Mouse (Mus musculus): ENCODE results near the gene Ecpas. TPM values are rescaled to one million over a fixed set of nuclear protein-coding genes. Genes with fewer than 3 reads are reported as not detected.

The Ecpas gene
- 10.4 and 11.4 TPM in 2 replicates for polyA plus RNA-seq (2012; rRNA removed)

GRCm38 (mm10) chr4:58912629-58913335 is at the start of gene Ecpas:
Gene Ecpas, minus strand, starts transcription at chr4:58912749.
- Histone ChIP-seq H3K36me3 (ENCODE audit: control insufficient read depth, insufficient read depth, low read length) (no peaks in the 10 kb centered on the region), H3K27ac (ENCODE audit: insufficient read depth, low read depth, low read length) (peak within 1 kb of the TSS; percentile 78)
- WGBS, result 4% methylated on average over 43 of the region's 43 CpGs

GRCm38 (mm10) chr4:58961719-58962118 is 49.2 kb upstream of the Ecpas start:
- Histone ChIP-seq H3K36me3 (ENCODE audit: control insufficient read depth, insufficient read depth, low read length) (no peaks in the 10 kb centered on the region), H3K4me1 (ENCODE audit: control insufficient read depth, insufficient read depth, low read length) (no peaks in the 10 kb centered on the region), H3K27me3 (replicated peaks; ENCODE audit: control insufficient read depth, insufficient read depth, low read length) (no peaks in the 10 kb centered on the region), H3K4me3 (ENCODE audit: insufficient read depth, low read depth, low read length) (no peak overlapping the region), H3K27ac (ENCODE audit: insufficient read depth, low read depth, low read length) (no peak overlapping the region)
- 90% methylated on average over 15 of the region's 15 CpGs for WGBS
- DNase-seq, result no peak
- TF ChIP-seq CTCF (conservative IDR thresholded peaks at IDR 0.05; ENCODE audit: insufficient read depth, insufficient read length, low read depth, low read length) (no peak), POLR2A (IDR thresholded peaks at IDR 0.05; ENCODE audit: low read depth, low read length) (no peak)

More at GRCm38 (mm10) chr4:58912629-58913335, at the start of gene Ecpas:
- peak; percentile 89 for DNase-seq
- Histone ChIP-seq H3K4me1 (ENCODE audit: control insufficient read depth, insufficient read depth, low read length) (peaks cover 3% of the 10 kb centered on the region; the same call in 1 of the 2 replicates), H3K27me3 (replicated peaks; ENCODE audit: control insufficient read depth, insufficient read depth, low read length) (no peaks in the 10 kb centered on the region), H3K4me3 (ENCODE audit: insufficient read depth, low read depth, low read length) (peak within 1 kb of the TSS; percentile 68)
- TF ChIP-seq CTCF (conservative IDR thresholded peaks at IDR 0.05; ENCODE audit: insufficient read depth, insufficient read length, low read depth, low read length) (no peak), POLR2A (IDR thresholded peaks at IDR 0.05; ENCODE audit: low read depth, low read length) (peak; percentile 44)

GRCm38 (mm10) chr4:58952630-58953029 is 40.1 kb upstream of the Ecpas start:
- Histone ChIP-seq H3K4me1 (ENCODE audit: control insufficient read depth, insufficient read depth, low read length) (no peaks in the 10 kb centered on the region), H3K4me3 (ENCODE audit: insufficient read depth, low read depth, low read length) (no peak overlapping the region), H3K27me3 (replicated peaks; ENCODE audit: control insufficient read depth, insufficient read depth, low read length) (no peaks in the 10 kb centered on the region), H3K27ac (ENCODE audit: insufficient read depth, low read depth, low read length) (no peak overlapping the region), H3K36me3 (ENCODE audit: control insufficient read depth, insufficient read depth, low read length) (no peaks in the 10 kb centered on the region)
- TF ChIP-seq CTCF (conservative IDR thresholded peaks at IDR 0.05; ENCODE audit: insufficient read depth, insufficient read length, low read depth, low read length) (no peak), POLR2A (IDR thresholded peaks at IDR 0.05; ENCODE audit: low read depth, low read length) (no peak)
- WGBS, result 91% methylated on average over 11 of the region's 11 CpGs
- DNase-seq, result no peak

DNA sequence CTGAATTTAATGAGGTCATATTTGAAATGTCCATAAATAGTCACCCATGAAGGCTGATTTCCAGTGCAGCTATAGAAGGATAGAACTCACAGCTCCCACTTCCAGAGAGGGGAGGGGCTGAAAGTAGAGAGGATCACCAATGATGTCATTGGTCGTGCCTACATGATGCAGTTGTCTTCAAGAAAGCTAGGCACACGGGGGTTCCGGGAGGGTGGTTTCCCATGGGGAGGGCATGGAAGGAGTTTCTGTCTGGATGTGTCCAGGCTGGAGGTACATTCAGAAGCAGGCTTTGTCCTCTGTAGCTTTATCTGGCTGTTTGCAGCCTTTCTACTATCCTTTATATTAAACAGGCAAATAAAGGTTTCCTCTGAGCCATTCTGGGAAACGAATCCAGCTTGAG is 35.8 kb upstream of the Ecpas start:
- DNase-seq, result no peak
- WGBS, result 86% methylated on average over 4 of the region's 4 CpGs
- no peak for TF ChIP-seq POLR2A (IDR thresholded peaks at IDR 0.05; ENCODE audit: low read depth, low read length)
- no peak for TF ChIP-seq CTCF (conservative IDR thresholded peaks at IDR 0.05; ENCODE audit: insufficient read depth, insufficient read length, low read depth, low read length)

GRCm38 (mm10) chr4:58944695-58945094 is 32.1 kb upstream of the Ecpas start:
- Histone ChIP-seq H3K27me3 (replicated peaks; ENCODE audit: control insufficient read depth, insufficient read depth, low read length) (no peaks in the 10 kb centered on the region), H3K36me3 (ENCODE audit: control insufficient read depth, insufficient read depth, low read length) (no peaks in the 10 kb centered on the region), H3K4me3 (ENCODE audit: insufficient read depth, low read depth, low read length) (no peak overlapping the region), H3K4me1 (ENCODE audit: control insufficient read depth, insufficient read depth, low read length) (no peaks in the 10 kb centered on the region; the same call in 1 of the 2 replicates), H3K27ac (ENCODE audit: insufficient read depth, low read depth, low read length) (no peak overlapping the region)
- 70% methylated on average over 5 of the region's 5 CpGs for WGBS
- no peak for DNase-seq
- TF ChIP-seq CTCF (conservative IDR thresholded peaks at IDR 0.05; ENCODE audit: insufficient read depth, insufficient read length, low read depth, low read length), result no peak
- no peak for TF ChIP-seq POLR2A (IDR thresholded peaks at IDR 0.05; ENCODE audit: low read depth, low read length)

More for the DNA sequence above, 35.8 kb upstream of the Ecpas start:
- H3K27ac ChIP-seq (ENCODE audit: insufficient read depth, low read depth, low read length), result no peak overlapping the region
- no peaks in the 10 kb centered on the region for H3K27me3 ChIP-seq (replicated peaks; ENCODE audit: control insufficient read depth, insufficient read depth, low read length)
- H3K4me1 ChIP-seq (ENCODE audit: control insufficient read depth, insufficient read depth, low read length), result no peaks in the 10 kb centered on the region; the same call in 1 of the 2 replicates
- no peaks in the 10 kb centered on the region for H3K36me3 ChIP-seq (ENCODE audit: control insufficient read depth, insufficient read depth, low read length)
- H3K4me3 ChIP-seq (ENCODE audit: insufficient read depth, low read depth, low read length), result no peak overlapping the region

GRCm38 (mm10) chr4:58944206-58944553 is 31.6 kb upstream of the Ecpas start:
- no peak overlapping the region for H3K27ac ChIP-seq (ENCODE audit: insufficient read depth, low read depth, low read length)
- WGBS, result 21% methylated on average over 6 of the region's 6 CpGs
- no peak for DNase-seq
- no peak for TF ChIP-seq POLR2A (IDR thresholded peaks at IDR 0.05; ENCODE audit: low read depth, low read length)
- TF ChIP-seq CTCF (conservative IDR thresholded peaks at IDR 0.05; ENCODE audit: insufficient read depth, insufficient read length, low read depth, low read length), result no peak
- no peaks in the 10 kb centered on the region for H3K36me3 ChIP-seq (ENCODE audit: control insufficient read depth, insufficient read depth, low read length)
- H3K4me3 ChIP-seq (ENCODE audit: insufficient read depth, low read depth, low read length), result no peak overlapping the region; the same call in 1 of the 2 replicates
- no peaks in the 10 kb centered on the region; the same call in 1 of the 2 replicates for H3K4me1 ChIP-seq (ENCODE audit: control insufficient read depth, insufficient read depth, low read length)
- H3K27me3 ChIP-seq (replicated peaks; ENCODE audit: control insufficient read depth, insufficient read depth, low read length), result no peaks in the 10 kb centered on the region

- TF ChIP-seq POLR2A (IDR thresholded peaks at IDR 0.05; ENCODE audit: low read depth, low read length) (no peak), CTCF (conservative IDR thresholded peaks at IDR 0.05; ENCODE audit: insufficient read depth, insufficient read length, low read depth, low read length) (no peak)
- Histone ChIP-seq H3K27ac (ENCODE audit: insufficient read depth, low read depth, low read length) (no peak within 1 kb of the TSS), H3K4me3 (ENCODE audit: insufficient read depth, low read depth, low read length) (peak within 1 kb of the TSS; percentile 92), H3K4me1 (ENCODE audit: control insufficient read depth, insufficient read depth, low read length) (no peaks in the 10 kb centered on the region; the same call in 1 of the 2 replicates), H3K36me3 (ENCODE audit: control insufficient read depth, insufficient read depth, low read length) (no peaks in the 10 kb centered on the region), H3K27me3 (replicated peaks; ENCODE audit: control insufficient read depth, insufficient read depth, low read length) (no peaks in the 10 kb centered on the region)
- 2% methylated on average over 50 of the region's 50 CpGs for WGBS
- peak; percentile 63 for DNase-seq
Measured at GRCm38 (mm10) chr4:58943420-58944205, 31.1 kb upstream of the Ecpas start, which contains the start of gene Zkscan16. Gene Zkscan16, plus strand, starts transcription at chr4:58943628.

All from kidney, adult 2 months (tissue).